ENCODE assay signal across 17 mouse cellular contexts in the genomic region with DNA sequence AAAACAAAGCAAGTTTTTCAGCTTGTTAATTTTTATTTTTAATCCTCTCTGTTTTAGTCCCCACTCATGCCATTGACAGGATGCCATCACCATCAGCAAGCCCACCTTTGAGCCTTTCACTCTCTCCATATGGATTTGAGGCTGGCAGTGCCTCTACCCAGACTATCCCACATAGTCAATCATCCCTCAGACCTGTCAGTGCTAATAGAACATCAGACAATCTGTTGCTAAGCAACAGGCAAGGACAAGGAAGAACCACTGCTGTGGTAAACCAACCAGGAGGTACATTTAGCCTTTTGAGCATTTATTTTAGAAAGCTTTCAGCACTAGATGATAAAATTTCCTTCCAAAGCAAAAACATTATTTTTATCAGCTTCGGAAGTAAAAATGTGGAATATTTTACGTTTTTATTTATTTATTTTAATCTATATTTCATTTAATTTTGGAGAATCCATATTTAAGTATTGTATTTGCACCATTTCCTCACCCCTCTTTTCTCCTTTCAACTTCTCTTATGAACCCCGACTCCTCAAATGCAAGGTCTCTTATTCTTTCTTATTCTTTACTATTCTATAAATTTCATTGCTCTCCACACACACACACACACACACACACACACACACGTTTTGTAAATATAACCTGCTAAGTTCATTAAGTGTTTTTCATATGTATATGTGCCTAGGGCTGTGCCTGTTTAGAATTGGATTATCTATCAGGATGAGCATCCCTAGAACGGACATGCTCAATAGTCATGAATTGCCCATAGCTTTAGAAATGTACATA. TPM values are rescaled to one million over a fixed set of nuclear protein-coding genes. Genes with fewer than 3 reads are reported as not detected.
DNase-seq lines count a peak whose midpoint lies in the region; ATAC-seq and TF ChIP-seq lines count a peak whose summit lies in the region.
"Had no signal": no experiment of that assay in that cellular context is flagged by ENCODE, and none has a peak within 500 bp of the region (broad histone marks: within the 10 kb centered on the region; RNA-seq: fewer than 3 reads in every experiment).

No protein-coding gene starts in this region.

- 72% methylated on average over 5 of the region's 5 CpGs for WGBS in forebrain, embryonic 14.5 days
- WGBS in kidney, adult 2 months, result 70% methylated on average over 5 of the region's 5 CpGs

- peak; percentile 83 for ATAC-seq in forebrain, embryonic 14.5 days
- no peak for ATAC-seq in CD4-positive, CD25-positive, alpha-beta regulatory T cell, adult 4 months
- ATAC-seq: activated CD4-positive, CD25-positive, alpha-beta regulatory T cell, adult 4 months had no signal

- no peaks in the 10 kb centered on the region for H3K36me3 ChIP-seq in forebrain, embryonic 14.5 days (ENCODE audit: control insufficient read depth, insufficient read depth, low read length)
- H3K36me3 ChIP-seq in kidney, adult 2 months (ENCODE audit: control insufficient read depth, insufficient read depth, low read length), result no peaks in the 10 kb centered on the region
- H3K36me3 ChIP-seq: heart, embryonic 13.5 days; kidney, embryonic 15.5 days had no signal

- H3K4me2 ChIP-seq in forebrain, embryonic 14.5 days (ENCODE audit: low read length), result no peak overlapping the region
- H3K4me2 ChIP-seq: heart, embryonic 13.5 days; kidney, embryonic 15.5 days; lung, embryonic 14.5 days had no signal

- no peaks in the 10 kb centered on the region for H3K4me1 ChIP-seq in forebrain, embryonic 14.5 days (ENCODE audit: control insufficient read depth, insufficient read depth, low read length)
- no peaks in the 10 kb centered on the region for H3K4me1 ChIP-seq in kidney, adult 2 months (ENCODE audit: control insufficient read depth, insufficient read depth, low read length)
- H3K4me1 ChIP-seq: heart, embryonic 13.5 days; kidney, embryonic 15.5 days had no signal

- H3K27ac ChIP-seq in layer of hippocampus, adult 2 months, result peak overlapping the region; percentile 70
- H3K27ac ChIP-seq in forebrain, embryonic 14.5 days (ENCODE audit: low read depth, low read length), result no peak overlapping the region; the same call in 1 of the 2 replicates
- H3K27ac ChIP-seq in kidney, adult 2 months (ENCODE audit: insufficient read depth, low read depth, low read length), result no peak overlapping the region
- H3K27ac ChIP-seq: gastrocnemius, adult 2 months; heart, embryonic 13.5 days; kidney, embryonic 15.5 days had no signal

- no peak overlapping the region for H3K9ac ChIP-seq in forebrain, embryonic 14.5 days (ENCODE audit: low read length)
- H3K9ac ChIP-seq: heart, embryonic 13.5 days; kidney, embryonic 15.5 days; lung, embryonic 14.5 days had no signal

- TF ChIP-seq POLR2A in kidney, adult 2 months (IDR thresholded peaks at IDR 0.05; ENCODE audit: low read depth, low read length), result no peak

- H3K9me3 ChIP-seq in forebrain, embryonic 14.5 days (replicated peaks; ENCODE audit: control insufficient read depth, low read length), result no peaks in the 10 kb centered on the region
- H3K9me3 ChIP-seq: heart, embryonic 13.5 days; kidney, embryonic 15.5 days had no signal

- no peak for TF ChIP-seq CTCF in layer of hippocampus, adult 2 months (conservative IDR thresholded peaks at IDR 0.05)
- no peak for TF ChIP-seq CTCF in kidney, adult 2 months (conservative IDR thresholded peaks at IDR 0.05; ENCODE audit: insufficient read depth, insufficient read length, low read depth, low read length)

- no peaks in the 10 kb centered on the region for H3K27me3 ChIP-seq in forebrain, embryonic 14.5 days (replicated peaks; ENCODE audit: control insufficient read depth, insufficient read depth, low read length)
- H3K27me3 ChIP-seq in kidney, adult 2 months (replicated peaks; ENCODE audit: control insufficient read depth, insufficient read depth, low read length), result no peaks in the 10 kb centered on the region
- H3K27me3 ChIP-seq: heart, embryonic 13.5 days; kidney, embryonic 15.5 days had no signal

- no peak overlapping the region for H3K4me3 ChIP-seq in layer of hippocampus, adult 2 months
- no peak overlapping the region for H3K4me3 ChIP-seq in forebrain, embryonic 14.5 days (ENCODE audit: low read depth, low read length)
- H3K4me3 ChIP-seq in kidney, adult 2 months (ENCODE audit: insufficient read depth, low read depth, low read length), result no peak overlapping the region
- H3K4me3 ChIP-seq: gastrocnemius, adult 2 months; heart, embryonic 13.5 days; kidney, embryonic 15.5 days had no signal

- peak in 1 of 2 experiments; percentile 35 for DNase-seq in layer of hippocampus, adult 2 months (ENCODE audit: low spot score in 2 of 2)
- DNase-seq in layer of hippocampus, postnatal 10 days (ENCODE audit: low spot score in 2 of 2), result no peak
- peak; percentile 71 for DNase-seq in forebrain, embryonic 14.5 days (ENCODE audit: low spot score)
- DNase-seq in mesoderm, embryonic 11.5 days (ENCODE audit: low read depth, low spot score), result peak; percentile 43
- DNase-seq in retina, embryonic 14.5 days (ENCODE audit: low spot score), result peak; percentile 23
- DNase-seq in heart, adult 18-20 months, result no peak
- DNase-seq in kidney, adult 2 months, result no peak
- DNase-seq: cerebellum, postnatal 14 days; gastrocnemius, adult 2 months; lung, embryonic 14.5 days; thymus, postnatal 14 days had no signal

RNA-seq across cellular contexts. Expression of gene Scn9a, which starts 54.5 kb away (rescaled TPM):
- total RNA-seq in layer of hippocampus, adult 2 months (2021), result 1 to 10 TPM; 4.0 to 4.5 TPM
- total RNA-seq in layer of hippocampus, postnatal 10 days (2021), result 1 to 10 TPM; 5.6 to 6.7 TPM
- polyA plus RNA-seq in forebrain, embryonic 14.5 days (2014; fragmentation: Nextera tagmentation; extraction: Ambion mirVana), result 2.2 and 3.8 TPM in 2 replicates
- not detected for total RNA-seq in heart, adult 18-20 months (2021)
- under 1 TPM in 1 of 2 experiments, not detected in 1; 0.17 TPM for polyA plus RNA-seq in CD4-positive, CD25-positive, alpha-beta regulatory T cell, adult 4 months (2017; shearing (Covaris generic))
- 0.01 and 0.08 TPM in 2 replicates for polyA plus RNA-seq in kidney, adult 2 months (2012; rRNA removed)
- total RNA-seq: megakaryocyte, adult 5-6 weeks; MEL had no signal

Comparison
In these comparisons a context has a peak if more than half of its experiments do, and no peak if none do; other contexts are left out.
1. DNase-seq: peak in forebrain, embryonic 14.5 days (single experiment), mesoderm, embryonic 11.5 days (single experiment) and retina, embryonic 14.5 days (single experiment); none in layer of hippocampus, postnatal 10 days (0 of 2), heart, adult 18-20 months (0 of 2) and kidney, adult 2 months (single experiment).
2. RNA of gene Scn9a, which starts 54.5 kb away (total RNA-seq): 5.6 to 6.7 TPM in layer of hippocampus, postnatal 10 days and 4.0 to 4.5 TPM in layer of hippocampus, adult 2 months; not detected in heart, adult 18-20 months; every median in the first group is over 4 times any median in the second.